Mouse (Mus musculus) thymus, adult 18-20 months (tissue): Measurements from ENCODE around the gene AU022252.
A peak's percentile ranks its signal among the peaks of the same experiment; 100 is the strongest.

ENCODE experiments used
- DNase-seq, 2 experiments: peaks; one replicate each; pipeline ENCODE4 v3.0.0; 2022; ENCODE audit warnings: mixed read lengths in 2 of 2

AU022252 gene

GRCm38 (mm10) chr4:119188060-119188785 lies 44.3 kb downstream of the AU022252 start:
- no peak for DNase-seq

DNA sequence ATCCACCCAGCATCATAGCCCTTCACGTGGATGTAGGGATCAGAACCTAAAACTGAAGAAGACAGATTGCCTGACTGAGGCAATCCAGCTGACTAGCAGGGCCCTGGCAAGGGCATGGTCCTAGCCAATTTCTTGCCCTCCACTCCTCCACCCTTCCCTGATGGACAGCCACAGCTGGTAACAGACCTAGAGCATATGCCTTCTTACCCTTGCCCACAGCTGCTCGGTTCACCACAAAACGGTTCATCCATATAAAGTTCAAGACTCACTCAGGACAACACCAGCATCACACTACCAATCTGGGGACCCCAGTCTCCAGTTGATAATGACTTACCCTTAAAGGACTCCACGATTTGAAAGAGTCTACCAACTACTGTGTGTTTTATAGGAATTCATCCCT lies 46.7 kb downstream of the AU022252 start:
- no peak for DNase-seq

DNA sequence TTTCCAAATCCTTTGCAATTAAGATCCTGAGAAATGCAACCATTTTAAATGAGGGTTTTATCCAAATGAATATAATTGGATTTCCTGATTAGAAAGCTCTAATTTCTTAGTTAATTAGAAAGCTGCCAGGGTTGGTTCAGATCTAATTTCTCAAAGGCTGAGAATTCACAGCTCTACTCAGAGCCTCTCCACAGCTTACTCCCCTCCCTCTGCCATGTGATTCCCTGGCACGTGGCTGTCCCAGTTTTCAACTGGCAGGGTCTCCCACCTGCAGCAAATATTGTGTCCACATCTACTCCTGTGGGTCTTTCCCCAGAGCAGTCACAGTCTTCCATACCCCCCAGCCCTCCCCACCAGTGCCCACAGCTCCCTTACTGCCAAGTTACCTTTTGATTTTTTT lies 49.0 kb downstream of the AU022252 start:
- no peak for DNase-seq

GRCm38 (mm10) chr4:119181456-119181855 lies 51.1 kb downstream of the AU022252 start:
- no peak for DNase-seq

- DNase-seq: no peak
Measured at GRCm38 (mm10) chr4:119180133-119180707, 52.3 kb downstream of the AU022252 start.

- DNase-seq: no peak
Measured at GRCm38 (mm10) chr4:119178331-119178730, 54.2 kb downstream of the AU022252 start.

DNA sequence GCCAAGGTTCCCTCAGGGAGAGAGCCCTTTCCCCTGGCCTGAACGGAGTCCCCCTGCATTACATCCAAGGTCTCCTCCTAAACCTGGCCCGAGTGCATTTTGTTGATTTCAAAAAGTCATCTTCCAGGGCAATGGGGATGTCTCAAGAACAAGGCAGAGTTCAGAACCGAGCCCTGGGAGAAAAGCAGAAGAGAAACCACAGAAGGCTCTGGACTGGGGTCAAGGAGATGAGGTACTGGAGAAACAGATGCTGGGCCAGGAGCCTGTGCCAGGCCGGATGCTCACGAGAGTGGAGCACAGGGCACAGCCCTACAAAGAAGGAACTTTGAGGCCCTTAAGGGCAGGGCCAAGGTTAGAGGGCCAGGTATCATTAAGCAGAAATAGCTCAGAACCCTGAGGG lies 54.8 kb downstream of the AU022252 start:
- DNase-seq: no peak

- DNase-seq: peak; percentile 90 to 94
Measured at GRCm38 (mm10) chr4:119173851-119174453, 58.6 kb downstream of the AU022252 start, which contains the start of gene Zfp691. TSS of gene Zfp691 (minus strand) at chr4:119174195.

DNA sequence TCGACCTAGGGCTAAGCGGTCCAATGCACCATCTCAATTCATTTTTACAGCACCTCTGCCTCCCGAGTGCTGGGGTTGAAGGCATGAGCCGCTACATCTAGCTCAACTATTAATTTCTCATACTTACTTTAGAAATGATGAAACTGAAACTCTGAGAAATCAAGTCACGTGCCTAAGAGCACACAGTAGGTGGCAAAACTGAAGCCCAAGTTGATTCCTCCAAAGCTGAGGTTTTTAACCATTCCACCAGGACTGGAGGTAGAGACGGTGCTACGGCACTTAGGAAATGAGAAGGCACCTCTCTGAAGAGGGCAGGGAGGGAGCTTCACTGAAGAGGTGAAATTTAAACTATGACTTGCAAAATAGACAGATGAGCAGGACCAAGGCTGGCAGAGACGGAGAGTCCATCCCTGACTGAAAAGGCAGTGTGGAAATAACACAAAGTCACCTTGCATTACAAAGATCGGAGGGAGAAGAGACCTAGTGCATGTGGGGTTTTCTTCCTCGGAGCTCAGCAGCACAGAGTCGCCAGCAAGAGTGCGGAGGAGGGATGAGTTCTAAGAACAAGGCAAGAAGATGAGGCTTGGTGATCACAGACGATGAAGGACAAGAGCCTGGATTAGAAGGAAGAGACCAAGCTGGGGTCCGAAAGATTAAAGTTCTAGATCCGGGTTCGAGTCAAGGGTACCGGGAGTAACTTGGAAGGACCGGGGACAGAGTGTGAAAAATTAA lies 59.4 kb downstream of the AU022252 start:
- no peak for DNase-seq

GRCm38 (mm10) chr4:119167663-119168062 lies 64.8 kb downstream of the AU022252 start:
- peak; percentile 29 to 59 for DNase-seq

- DNase-seq: no peak
Measured at GRCm38 (mm10) chr4:119167068-119167467, 65.4 kb downstream of the AU022252 start.

GRCm38 (mm10) chr4:119165916-119166315 lies 66.6 kb downstream of the AU022252 start:
- DNase-seq: no peak

GRCm38 (mm10) chr4:119162990-119163389 lies 69.5 kb downstream of the AU022252 start:
- no peak for DNase-seq

GRCm38 (mm10) chr4:119161358-119161757 lies 71.2 kb downstream of the AU022252 start:
- DNase-seq: no peak

DNA sequence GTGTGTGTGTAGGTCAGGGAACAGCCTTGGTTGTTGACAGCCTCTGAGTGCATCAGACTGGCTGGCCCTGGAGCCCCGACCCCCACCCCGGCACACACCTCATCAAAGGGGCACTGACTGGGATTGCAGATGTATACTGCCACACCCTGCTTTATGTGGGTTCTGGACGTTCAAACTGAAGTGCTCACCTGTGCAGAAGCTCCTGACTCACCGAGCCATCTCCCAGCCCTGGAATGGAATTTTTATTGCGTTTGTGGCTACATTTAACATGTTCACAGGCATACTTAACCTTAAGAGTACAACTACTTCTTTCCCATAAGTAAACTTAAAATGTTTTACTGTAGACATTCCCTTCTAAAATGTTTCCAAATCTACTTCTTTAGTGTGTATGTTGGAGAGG lies 74.6 kb downstream of the AU022252 start:
- DNase-seq: no peak

DNA sequence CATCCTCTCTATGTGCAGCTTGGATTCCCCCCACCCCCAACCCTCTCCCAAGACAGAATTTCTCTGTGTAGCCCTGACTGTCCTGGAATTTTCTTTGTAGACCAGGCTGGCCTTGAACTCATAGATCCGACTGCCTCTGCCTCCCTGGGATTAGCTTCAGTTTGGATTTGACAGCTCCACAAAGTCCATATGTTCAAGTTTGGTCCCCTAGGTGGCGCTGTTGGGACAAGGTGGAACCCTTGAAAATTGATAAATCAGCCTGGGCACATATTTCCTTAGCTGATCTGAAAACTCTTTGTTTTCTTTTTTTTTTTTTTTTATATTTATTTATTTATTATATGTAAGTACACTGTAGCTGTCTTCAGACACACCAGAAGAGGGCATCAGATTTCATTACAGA lies 75.3 kb downstream of the AU022252 start:
- no peak for DNase-seq
